Mouse (Mus musculus) skeletal muscle tissue, adult 2 months (tissue): Measurements from ENCODE around the gene 1700018B08Rik.

Source experiments
- DNase-seq: peaks from one replicate; pipeline ENCODE4 v3.0.0-alpha.2; 2012; ENCODE audit warnings: low read depth, low spot score

The 1700018B08Rik gene

GRCm38 (mm10) chr8:121511751-121512150 is 32.4 kb downstream of the 1700018B08Rik start:
- DNase-seq, result no peak

GRCm38 (mm10) chr8:121497621-121498020 is 46.5 kb downstream of the 1700018B08Rik start:
- DNase-seq, result no peak

- DNase-seq, result no peak
Observed at GRCm38 (mm10) chr8:121491633-121492032, 52.5 kb downstream of the 1700018B08Rik start.

GRCm38 (mm10) chr8:121484072-121484782 is 59.9 kb downstream of the 1700018B08Rik start:
- DNase-seq, result no peak
